Mouse (Mus musculus): ENCODE measurements around the gene Smim13.
A peak's percentile ranks its signal among the peaks of the same experiment; 100 is the strongest.
"Not testable (repeated sequence)": the region's sequence is repeated elsewhere in the genome, so short reads cannot be mapped to it uniquely, and the experiment has no call there.

The Smim13 gene

GRCm38 (mm10) chr13:41249538-41250317 lies at the start of gene Smim13:
Smim13 (plus strand) TSS chr13:41249844.
- peak; percentile 95 for DNase-seq (ENCODE audit: extremely low spot score)

GRCm38 (mm10) chr13:41200861-41201260 lies 48.8 kb upstream of the Smim13 start:
- DNase-seq (ENCODE audit: extremely low spot score) = no peak

- DNase-seq (ENCODE audit: extremely low spot score) = no peak
Observed at GRCm38 (mm10) chr13:41203289-41203688, 46.4 kb upstream of the Smim13 start.

- no peak for DNase-seq (ENCODE audit: extremely low spot score)
Observed at GRCm38 (mm10) chr13:41203691-41204090, 46.0 kb upstream of the Smim13 start.

- DNase-seq (ENCODE audit: extremely low spot score) = not testable (repeated sequence)
Observed at GRCm38 (mm10) chr13:41205568-41205967, 44.1 kb upstream of the Smim13 start.

GRCm38 (mm10) chr13:41206241-41206640 lies 43.4 kb upstream of the Smim13 start:
- no peak for DNase-seq (ENCODE audit: extremely low spot score)

- DNase-seq (ENCODE audit: extremely low spot score) = no peak
Observed at GRCm38 (mm10) chr13:41211276-41211675, 38.4 kb upstream of the Smim13 start.

- DNase-seq (ENCODE audit: extremely low spot score) = no peak
Observed at GRCm38 (mm10) chr13:41212558-41213322, 36.9 kb upstream of the Smim13 start.

- no peak for DNase-seq (ENCODE audit: extremely low spot score)
Observed at GRCm38 (mm10) chr13:41215669-41216068, 34.0 kb upstream of the Smim13 start.

GRCm38 (mm10) chr13:41216236-41216635 lies 33.4 kb upstream of the Smim13 start:
- DNase-seq (ENCODE audit: extremely low spot score) = no peak

GRCm38 (mm10) chr13:41219056-41219455 lies 30.6 kb upstream of the Smim13 start:
- no peak for DNase-seq (ENCODE audit: extremely low spot score)

- DNase-seq (ENCODE audit: extremely low spot score) = no peak
Observed at GRCm38 (mm10) chr13:41219687-41220303, 29.8 kb upstream of the Smim13 start.

GRCm38 (mm10) chr13:41220304-41220834 lies 29.3 kb upstream of the Smim13 start, which contains the start of gene Elovl2:
Elovl2 (minus strand) TSS chr13:41220405.
- peak; percentile 88 for DNase-seq (ENCODE audit: extremely low spot score)

GRCm38 (mm10) chr13:41226513-41226912 lies 23.1 kb upstream of the Smim13 start:
- no peak for DNase-seq (ENCODE audit: extremely low spot score)

GRCm38 (mm10) chr13:41228060-41228459 lies 21.6 kb upstream of the Smim13 start:
- DNase-seq (ENCODE audit: extremely low spot score) = no peak

GRCm38 (mm10) chr13:41230256-41230655 lies 19.4 kb upstream of the Smim13 start:
- no peak for DNase-seq (ENCODE audit: extremely low spot score)

- DNase-seq (ENCODE audit: extremely low spot score) = no peak
Observed at GRCm38 (mm10) chr13:41231389-41231983, 18.2 kb upstream of the Smim13 start.

- DNase-seq (ENCODE audit: extremely low spot score) = no peak
Observed at GRCm38 (mm10) chr13:41232209-41232608, 17.4 kb upstream of the Smim13 start.

- DNase-seq (ENCODE audit: extremely low spot score) = no peak
Observed at GRCm38 (mm10) chr13:41233241-41233640, 16.4 kb upstream of the Smim13 start.

GRCm38 (mm10) chr13:41235181-41235580 lies 14.5 kb upstream of the Smim13 start:
- no peak for DNase-seq (ENCODE audit: extremely low spot score)

- DNase-seq (ENCODE audit: extremely low spot score) = no peak
Observed at GRCm38 (mm10) chr13:41235845-41236741, 13.6 kb upstream of the Smim13 start.

All from embryo, embryonic 9.5 days (tissue).